Mouse (Mus musculus): ENCODE data around the gene Gm45799. TPM values are rescaled to one million over a fixed set of nuclear protein-coding genes. Genes with fewer than 3 reads are reported as not detected.

Gene Gm45799
- polyA plus RNA-seq, 1 experiment from 2014 or later = 17.0 TPM

Other genes starting within 250 kb of the Gm45799 start
- 13.7 and 13.8 TPM in 2 replicates for gene Fam160a2, start 240.5 kb upstream of the Gm45799 start, polyA plus RNA-seq (2015; fragmentation: Nextera tagmentation; extraction: Ambion mirVana)
- not detected in 2 replicates for gene Cnga4, start 236.0 kb upstream of the Gm45799 start, polyA plus RNA-seq (2015; fragmentation: Nextera tagmentation; extraction: Ambion mirVana)
- not detected in 2 replicates for gene Cckbr, start 214.8 kb upstream of the Gm45799 start, polyA plus RNA-seq (2015; fragmentation: Nextera tagmentation; extraction: Ambion mirVana)
- 4.0 and 5.2 TPM in 2 replicates for gene Cavin3, start 158.3 kb upstream of the Gm45799 start, polyA plus RNA-seq (2015; fragmentation: Nextera tagmentation; extraction: Ambion mirVana)
- 21.3 and 21.9 TPM in 2 replicates for gene Smpd1, start 86.2 kb upstream of the Gm45799 start, polyA plus RNA-seq (2015; fragmentation: Nextera tagmentation; extraction: Ambion mirVana)
- gene Apbb1, start 58.9 kb upstream of the Gm45799 start, polyA plus RNA-seq (2015; fragmentation: Nextera tagmentation; extraction: Ambion mirVana) = 1.9 and 3.3 TPM in 2 replicates
- 451 and 504 TPM in 2 replicates for gene Hpx, start 40.4 kb upstream of the Gm45799 start, polyA plus RNA-seq (2015; fragmentation: Nextera tagmentation; extraction: Ambion mirVana)
- 3.1 and 4.6 TPM in 2 replicates for gene Trim3, start 7.0 kb upstream of the Gm45799 start, polyA plus RNA-seq (2015; fragmentation: Nextera tagmentation; extraction: Ambion mirVana)
- 91.7 and 106 TPM in 2 replicates for gene Timm10b, start 496 bp upstream of the Gm45799 start, polyA plus RNA-seq (2015; fragmentation: Nextera tagmentation; extraction: Ambion mirVana)
- 11.0 and 11.2 TPM in 2 replicates for gene Arfip2, start 136 bp upstream of the Gm45799 start, polyA plus RNA-seq (2015; fragmentation: Nextera tagmentation; extraction: Ambion mirVana)
- gene Dnhd1, start 10.3 kb downstream of the Gm45799 start, polyA plus RNA-seq (2015; fragmentation: Nextera tagmentation; extraction: Ambion mirVana) = 0.13 and 0.16 TPM in 2 replicates
- gene Ilk, start 96.0 kb downstream of the Gm45799 start, polyA plus RNA-seq (2015; fragmentation: Nextera tagmentation; extraction: Ambion mirVana) = 114 and 116 TPM in 2 replicates
- 11.0 and 11.5 TPM in 2 replicates for gene Rrp8, start 96.8 kb downstream of the Gm45799 start, polyA plus RNA-seq (2015; fragmentation: Nextera tagmentation; extraction: Ambion mirVana)
- 82.4 and 84.8 TPM in 2 replicates for gene Taf10, start 103.8 kb downstream of the Gm45799 start, polyA plus RNA-seq (2015; fragmentation: Nextera tagmentation; extraction: Ambion mirVana)
- gene Tpp1, start 111.7 kb downstream of the Gm45799 start, polyA plus RNA-seq (2015; fragmentation: Nextera tagmentation; extraction: Ambion mirVana) = 65.0 and 73.5 TPM in 2 replicates
- gene Dchs1, start 147.1 kb downstream of the Gm45799 start, polyA plus RNA-seq (2015; fragmentation: Nextera tagmentation; extraction: Ambion mirVana) = 0.77 and 0.91 TPM in 2 replicates
- 204 and 210 TPM in 2 replicates for gene Mrpl17, start 170.5 kb downstream of the Gm45799 start, polyA plus RNA-seq (2015; fragmentation: Nextera tagmentation; extraction: Ambion mirVana)